Mouse (Mus musculus): ENCODE measurements at regions not wholly inside any gene's neighbourhood (a gene's known extent, or its start where the extent isn't known, plus 50 kb on each side); places are given as distances from the start of the nearest gene placed in this dataset.

DNA sequence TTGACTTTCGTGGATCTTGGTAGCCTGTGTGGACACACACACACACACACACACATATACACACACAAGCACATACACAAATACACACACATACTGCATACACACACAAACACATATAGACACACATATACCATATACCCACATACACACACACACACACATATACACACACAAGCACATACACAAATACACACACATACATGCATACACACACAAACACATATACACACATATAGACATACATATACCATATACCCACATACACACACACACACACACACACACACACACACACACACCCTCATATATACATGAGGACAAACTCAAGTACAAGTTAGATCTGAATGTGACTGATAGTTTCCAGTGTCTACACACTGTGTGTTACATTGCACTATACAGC is 256.9 kb downstream of the Plekhb2 start:
- no peak overlapping the region for H3K9ac ChIP-seq (ENCODE audit: low read depth, low read length)
- no peak overlapping the region for H3K4me3 ChIP-seq (ENCODE audit: low read depth, low read length)
- H3K27ac ChIP-seq (ENCODE audit: low read depth, low read length) = no peak overlapping the region
- no peaks in the 10 kb centered on the region for H3K27me3 ChIP-seq (ENCODE audit: control insufficient read depth, insufficient read depth, low read length)
- H3K9me3 ChIP-seq (replicated peaks; ENCODE audit: control insufficient read depth, low read length) = no peaks in the 10 kb centered on the region
- peak; percentile 42; the same call in 1 of the 2 replicates for ATAC-seq (replicated peaks; ENCODE audit: insufficient number of reproducible peaks, low FRiP score, low TSS enrichment)
- no peaks in the 10 kb centered on the region for H3K4me1 ChIP-seq (ENCODE audit: control insufficient read depth, insufficient read depth, low read length)
- no peaks in the 10 kb centered on the region for H3K36me3 ChIP-seq (ENCODE audit: control insufficient read depth, insufficient read depth, low read length)
- no peak overlapping the region for H3K4me2 ChIP-seq
- WGBS (ENCODE audit: insufficient replicate concordance) = 58% methylated on average over 1 of the region's 1 CpGs

DNA sequence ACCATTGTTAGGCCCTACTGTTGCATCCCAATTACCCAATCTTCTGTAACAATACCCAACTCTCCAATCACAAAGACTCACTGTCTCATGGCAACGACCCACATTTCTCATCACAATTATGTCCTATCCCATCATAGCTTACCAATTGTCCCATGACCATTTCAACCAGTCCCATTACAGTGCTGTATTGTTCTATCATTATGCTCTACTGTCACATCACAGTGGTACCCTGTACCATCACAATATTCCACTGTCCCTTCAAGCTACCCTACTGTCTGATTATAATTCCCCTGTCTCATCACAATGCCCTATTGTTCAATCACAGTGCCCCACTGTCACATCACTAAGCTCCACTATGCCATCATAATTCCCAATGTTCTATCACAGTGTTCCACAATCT is 260.0 kb downstream of the Plekhb2 start:
- WGBS (ENCODE audit: insufficient replicate concordance) = 64% methylated on average over 1 of the region's 1 CpGs
- no peaks in the 10 kb centered on the region; the same call in 1 of the 2 replicates for H3K9me3 ChIP-seq (replicated peaks; ENCODE audit: control insufficient read depth, low read length)
- no peaks in the 10 kb centered on the region for H3K36me3 ChIP-seq (ENCODE audit: control insufficient read depth, insufficient read depth, low read length)
- no peak overlapping the region for H3K4me2 ChIP-seq
- H3K4me1 ChIP-seq (ENCODE audit: control insufficient read depth, insufficient read depth, low read length) = no peaks in the 10 kb centered on the region
- ATAC-seq (replicated peaks; ENCODE audit: insufficient number of reproducible peaks, low FRiP score, low TSS enrichment) = no peak
- no peak overlapping the region for H3K4me3 ChIP-seq (ENCODE audit: low read depth, low read length)
- H3K9ac ChIP-seq (ENCODE audit: low read depth, low read length) = no peak overlapping the region
- H3K27ac ChIP-seq (ENCODE audit: low read depth, low read length) = no peak overlapping the region
- no peaks in the 10 kb centered on the region for H3K27me3 ChIP-seq (ENCODE audit: control insufficient read depth, insufficient read depth, low read length)

DNA sequence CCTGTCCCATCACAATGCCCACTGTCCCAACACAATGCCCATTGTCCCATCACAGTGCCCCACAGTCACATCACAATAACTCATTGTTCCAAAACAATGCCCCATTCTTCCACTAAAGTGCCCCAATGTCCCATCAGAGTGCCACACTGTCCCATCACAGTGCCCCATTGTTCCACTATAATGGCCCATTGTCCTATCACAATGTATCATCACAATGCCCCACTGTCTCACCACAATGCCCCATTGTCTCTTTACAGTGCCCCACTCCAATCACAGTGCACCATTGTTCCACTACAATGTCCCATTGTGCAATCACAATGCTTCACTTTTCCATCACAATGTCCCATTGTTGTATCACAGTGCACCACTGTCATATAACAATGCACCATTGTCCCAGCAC is 265.7 kb downstream of the Plekhb2 start:
- Histone ChIP-seq H3K27ac (ENCODE audit: low read depth, low read length) (no peak overlapping the region), H3K9me3 (replicated peaks; ENCODE audit: control insufficient read depth, low read length) (peaks cover 3% of the 10 kb centered on the region; the same call in 1 of the 2 replicates), H3K36me3 (ENCODE audit: control insufficient read depth, insufficient read depth, low read length) (no peaks in the 10 kb centered on the region), H3K9ac (ENCODE audit: low read depth, low read length) (no peak overlapping the region), H3K27me3 (ENCODE audit: control insufficient read depth, insufficient read depth, low read length) (no peaks in the 10 kb centered on the region), H3K4me1 (ENCODE audit: control insufficient read depth, insufficient read depth, low read length) (no peaks in the 10 kb centered on the region), H3K4me2 (no peak overlapping the region), H3K4me3 (ENCODE audit: low read depth, low read length) (no peak overlapping the region)
- no peak for ATAC-seq (replicated peaks; ENCODE audit: insufficient number of reproducible peaks, low FRiP score, low TSS enrichment)

DNA sequence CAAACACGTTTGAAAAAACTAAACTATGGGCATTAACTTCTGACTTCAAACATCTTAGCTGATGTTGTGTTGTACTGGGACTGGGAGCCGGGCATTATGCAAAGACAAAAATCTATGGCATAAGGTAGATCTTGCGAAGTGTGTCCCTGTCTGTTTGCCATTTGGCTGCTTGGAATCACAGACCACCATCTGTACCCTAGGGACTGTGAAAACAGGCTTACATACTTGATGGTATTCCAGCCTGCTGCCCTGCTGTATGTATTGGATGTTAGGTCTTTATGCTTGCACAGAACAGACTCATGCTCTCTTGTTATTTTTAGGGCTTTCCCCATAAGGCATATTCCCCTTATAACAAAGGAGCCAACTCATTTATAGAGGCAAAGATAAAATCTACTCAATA is 288.1 kb downstream of the Plekhb2 start:
- no peak for ATAC-seq (replicated peaks; ENCODE audit: insufficient number of reproducible peaks, low FRiP score, low TSS enrichment)
- no peak overlapping the region for H3K4me2 ChIP-seq
- no peaks in the 10 kb centered on the region for H3K36me3 ChIP-seq (ENCODE audit: control insufficient read depth, insufficient read depth, low read length)
- H3K4me3 ChIP-seq (ENCODE audit: low read depth, low read length) = no peak overlapping the region
- H3K4me1 ChIP-seq (ENCODE audit: control insufficient read depth, insufficient read depth, low read length) = no peaks in the 10 kb centered on the region
- H3K9me3 ChIP-seq (replicated peaks; ENCODE audit: control insufficient read depth, low read length) = no peaks in the 10 kb centered on the region
- no peak overlapping the region for H3K9ac ChIP-seq (ENCODE audit: low read depth, low read length)
- no peak overlapping the region for H3K27ac ChIP-seq (ENCODE audit: low read depth, low read length)
- 73% methylated on average over 3 of the region's 3 CpGs for WGBS (ENCODE audit: insufficient replicate concordance)
- no peaks in the 10 kb centered on the region for H3K27me3 ChIP-seq (ENCODE audit: control insufficient read depth, insufficient read depth, low read length)

DNA sequence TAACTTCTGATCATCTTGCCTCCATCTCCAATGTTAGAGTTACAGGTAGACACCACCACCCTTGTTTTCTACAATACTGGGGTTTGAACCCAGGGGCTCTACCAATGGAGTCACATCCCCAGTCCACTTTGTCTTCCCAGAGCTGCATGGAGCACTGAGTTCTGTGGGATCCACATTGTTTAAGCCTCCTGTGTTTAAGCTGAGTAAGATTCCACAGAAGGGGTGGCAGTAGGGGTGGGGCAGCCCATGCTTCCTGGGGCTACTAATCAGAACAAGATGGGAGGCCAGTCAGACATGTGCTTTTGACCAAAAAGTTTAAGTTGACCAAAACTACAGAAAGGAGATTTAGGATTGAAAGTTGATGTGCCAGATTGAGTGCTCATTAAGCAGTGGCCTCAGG is 299.3 kb downstream of the Plekhb2 start:
- Histone ChIP-seq H3K9ac (ENCODE audit: low read depth, low read length) (no peak overlapping the region), H3K9me3 (replicated peaks; ENCODE audit: control insufficient read depth, low read length) (no peaks in the 10 kb centered on the region), H3K4me2 (no peak overlapping the region), H3K27ac (ENCODE audit: low read depth, low read length) (no peak overlapping the region), H3K27me3 (ENCODE audit: control insufficient read depth, insufficient read depth, low read length) (no peaks in the 10 kb centered on the region), H3K36me3 (ENCODE audit: control insufficient read depth, insufficient read depth, low read length) (no peaks in the 10 kb centered on the region), H3K4me3 (ENCODE audit: low read depth, low read length) (no peak overlapping the region), H3K4me1 (ENCODE audit: control insufficient read depth, insufficient read depth, low read length) (no peaks in the 10 kb centered on the region)
- ATAC-seq (replicated peaks; ENCODE audit: insufficient number of reproducible peaks, low FRiP score, low TSS enrichment) = no peak

DNA sequence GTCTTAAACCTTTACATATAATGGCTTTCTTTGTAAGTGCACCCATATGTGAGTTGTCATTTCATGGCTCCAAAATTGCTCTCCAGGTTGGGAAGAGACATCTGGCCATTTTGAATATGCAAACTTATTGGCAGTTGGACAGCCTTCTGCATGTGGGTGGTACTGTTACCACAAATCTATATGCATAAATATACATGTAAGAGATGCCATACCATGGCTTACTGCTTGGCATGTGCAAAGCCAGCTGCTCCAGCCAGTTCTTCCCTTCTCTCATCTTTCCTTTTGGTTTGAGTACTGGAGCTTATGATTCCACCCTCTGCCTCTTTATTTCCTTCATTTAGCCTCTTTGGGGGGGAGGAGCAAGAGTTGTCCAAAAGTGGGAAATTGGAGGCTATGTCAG is 312.7 kb downstream of the Plekhb2 start:
- H3K27me3 ChIP-seq (ENCODE audit: control insufficient read depth, insufficient read depth, low read length) = no peaks in the 10 kb centered on the region
- H3K9me3 ChIP-seq (replicated peaks; ENCODE audit: control insufficient read depth, low read length) = no peaks in the 10 kb centered on the region
- ATAC-seq (replicated peaks; ENCODE audit: insufficient number of reproducible peaks, low FRiP score, low TSS enrichment) = no peak
- H3K4me2 ChIP-seq = no peak overlapping the region
- H3K27ac ChIP-seq (ENCODE audit: low read depth, low read length) = no peak overlapping the region
- no peaks in the 10 kb centered on the region for H3K4me1 ChIP-seq (ENCODE audit: control insufficient read depth, insufficient read depth, low read length)
- H3K36me3 ChIP-seq (ENCODE audit: control insufficient read depth, insufficient read depth, low read length) = no peaks in the 10 kb centered on the region
- H3K4me3 ChIP-seq (ENCODE audit: low read depth, low read length) = no peak overlapping the region
- H3K9ac ChIP-seq (ENCODE audit: low read depth, low read length) = no peak overlapping the region

DNA sequence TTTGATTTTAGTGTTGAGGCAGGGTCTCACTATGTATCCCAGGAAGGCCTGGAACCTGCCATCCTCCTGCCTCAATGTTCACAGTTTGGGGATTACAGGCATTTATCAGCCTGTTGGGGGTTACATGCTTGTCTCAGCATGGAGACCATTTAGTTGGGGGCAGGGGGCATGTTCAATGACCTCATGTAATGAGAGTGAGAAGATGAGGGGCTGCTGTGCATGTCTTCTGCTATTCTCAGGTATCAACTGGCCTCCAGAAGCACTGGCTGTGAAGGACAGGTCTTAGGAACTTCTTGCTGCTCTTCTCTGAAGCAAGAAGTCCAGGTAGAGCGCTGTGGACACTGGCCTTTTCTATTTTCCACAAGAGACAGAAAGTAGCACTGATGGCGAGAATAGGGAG is 350.9 kb downstream of the Plekhb2 start:
- H3K9me3 ChIP-seq (replicated peaks; ENCODE audit: control insufficient read depth, low read length) = peaks cover 4% of the 10 kb centered on the region; the same call in 1 of the 2 replicates
- no peak for ATAC-seq (replicated peaks; ENCODE audit: insufficient number of reproducible peaks, low FRiP score, low TSS enrichment)
- no peak overlapping the region for H3K9ac ChIP-seq (ENCODE audit: low read depth, low read length)
- H3K4me1 ChIP-seq (ENCODE audit: control insufficient read depth, insufficient read depth, low read length) = no peaks in the 10 kb centered on the region
- H3K27me3 ChIP-seq (ENCODE audit: control insufficient read depth, insufficient read depth, low read length) = no peaks in the 10 kb centered on the region
- H3K4me2 ChIP-seq = no peak overlapping the region
- 89% methylated on average over 2 of the region's 2 CpGs for WGBS (ENCODE audit: insufficient replicate concordance)
- no peak overlapping the region for H3K4me3 ChIP-seq (ENCODE audit: low read depth, low read length)
- H3K36me3 ChIP-seq (ENCODE audit: control insufficient read depth, insufficient read depth, low read length) = no peaks in the 10 kb centered on the region
- H3K27ac ChIP-seq (ENCODE audit: low read depth, low read length) = no peak overlapping the region

DNA sequence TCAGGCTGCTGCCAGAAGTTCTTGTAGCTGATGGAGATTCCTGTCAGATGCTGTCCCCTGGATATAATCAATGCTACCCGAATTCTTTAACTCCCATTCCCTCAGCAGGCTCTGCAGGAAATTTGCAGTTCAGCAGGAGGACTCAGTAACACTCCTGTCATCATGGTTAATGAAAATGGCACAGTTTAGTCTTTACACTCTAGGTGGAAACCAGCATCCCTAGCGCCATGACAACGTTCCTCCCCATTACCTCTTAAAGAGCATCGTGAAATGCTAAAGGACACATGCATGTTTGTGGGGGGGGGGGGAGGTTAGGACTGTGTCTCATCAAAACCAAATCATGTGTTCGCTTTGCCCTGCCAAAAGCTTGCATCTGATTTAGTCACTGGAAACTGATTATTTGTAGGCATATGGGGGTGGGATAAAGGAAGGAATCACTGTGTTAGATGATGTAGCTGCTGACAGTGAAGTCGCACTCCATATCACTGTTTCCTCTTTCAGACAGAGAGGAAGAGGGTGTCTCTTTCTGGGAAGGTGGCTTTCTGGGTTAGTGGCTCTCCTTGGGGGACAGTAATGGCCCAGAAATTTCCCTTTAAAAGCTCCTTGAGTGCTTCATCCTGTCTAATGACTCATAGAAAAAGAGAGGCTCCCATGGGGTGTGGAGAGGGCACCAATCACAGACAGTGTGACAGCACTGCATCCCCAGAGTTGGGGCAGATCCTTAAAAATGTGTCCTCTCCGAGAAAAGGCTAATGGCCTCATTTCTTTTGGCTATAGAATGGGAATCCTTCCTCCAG is 351.5 kb downstream of the Plekhb2 start:
- Histone ChIP-seq H3K36me3 (ENCODE audit: control insufficient read depth, insufficient read depth, low read length) (no peaks in the 10 kb centered on the region), H3K27ac (ENCODE audit: low read depth, low read length) (no peak overlapping the region), H3K4me2 (no peak overlapping the region), H3K4me3 (ENCODE audit: low read depth, low read length) (no peak overlapping the region), H3K9ac (ENCODE audit: low read depth, low read length) (no peak overlapping the region), H3K9me3 (replicated peaks; ENCODE audit: control insufficient read depth, low read length) (peaks cover 7% of the 10 kb centered on the region; the same call in 1 of the 2 replicates), H3K27me3 (ENCODE audit: control insufficient read depth, insufficient read depth, low read length) (no peaks in the 10 kb centered on the region), H3K4me1 (ENCODE audit: control insufficient read depth, insufficient read depth, low read length) (no peaks in the 10 kb centered on the region)
- ATAC-seq (replicated peaks; ENCODE audit: insufficient number of reproducible peaks, low FRiP score, low TSS enrichment) = no peak
- 67% methylated on average over 7 of the region's 7 CpGs for WGBS (ENCODE audit: insufficient replicate concordance)

DNA sequence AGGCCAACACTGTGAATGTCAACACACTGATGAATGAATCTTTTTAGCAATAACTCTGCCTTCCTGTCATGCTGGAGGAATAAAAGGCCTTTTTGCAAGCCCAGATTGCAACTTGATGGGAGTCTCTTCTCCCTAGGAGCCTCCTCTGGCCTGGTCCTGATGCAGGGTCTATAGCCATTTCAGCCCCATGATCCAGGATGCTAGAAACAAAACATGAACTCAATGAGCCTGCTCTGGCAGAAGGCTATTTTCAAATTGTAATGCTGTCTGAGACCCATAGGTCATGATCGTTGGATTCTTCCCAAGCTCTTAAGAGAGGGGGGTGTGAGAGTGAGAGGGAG is 352.1 kb downstream of the Plekhb2 start:
- no peaks in the 10 kb centered on the region for H3K27me3 ChIP-seq (ENCODE audit: control insufficient read depth, insufficient read depth, low read length)
- H3K4me2 ChIP-seq = no peak overlapping the region
- peaks cover 7% of the 10 kb centered on the region; the same call in 1 of the 2 replicates for H3K9me3 ChIP-seq (replicated peaks; ENCODE audit: control insufficient read depth, low read length)
- 59% methylated on average over 1 of the region's 1 CpGs for WGBS (ENCODE audit: insufficient replicate concordance)
- ATAC-seq (replicated peaks; ENCODE audit: insufficient number of reproducible peaks, low FRiP score, low TSS enrichment) = no peak
- H3K4me1 ChIP-seq (ENCODE audit: control insufficient read depth, insufficient read depth, low read length) = no peaks in the 10 kb centered on the region
- H3K36me3 ChIP-seq (ENCODE audit: control insufficient read depth, insufficient read depth, low read length) = no peaks in the 10 kb centered on the region
- H3K4me3 ChIP-seq (ENCODE audit: low read depth, low read length) = no peak overlapping the region
- no peak overlapping the region for H3K9ac ChIP-seq (ENCODE audit: low read depth, low read length)
- no peak overlapping the region for H3K27ac ChIP-seq (ENCODE audit: low read depth, low read length)
